Mouse (Mus musculus): Measurements from ENCODE around the gene Akr1d1.

Gene Akr1d1

GRCm38 (mm10) chr6:37617431-37618011, 87.5 kb downstream of the Akr1d1 start:
- no peak for DNase-seq (ENCODE audit: low spot score in 2 of 2)

All from frontal cortex, postnatal 14 days (tissue).